Mouse (Mus musculus) ES-Bruce4 (cell line): ENCODE data around the gene Msl3. TPM values are rescaled to one million over a fixed set of nuclear protein-coding genes. Genes with fewer than 3 reads are reported as not detected.
"Not testable (repeated sequence)": the region's sequence is repeated elsewhere in the genome, so short reads cannot be mapped to it uniquely, and the experiment has no call there.

Experiments
- H3K27ac ChIP-seq: 2 replicates; pipeline ENCODE4 v1.5.1; 2012; ENCODE audit warnings: low read length, inconsistent platforms; ENCODE audit not compliant: insufficient read depth
- H3K27me3 ChIP-seq: 2 replicates; pipeline ENCODE4 v1.6.1; 2012; ENCODE audit warnings: mild to moderate bottlenecking, low read length, inconsistent platforms; ENCODE audit not compliant: control insufficient read depth, poor library complexity, insufficient read depth, severe bottlenecking
- H3K36me3 ChIP-seq: 2 replicates; pipeline ENCODE4 v1.6.1; 2012; ENCODE audit warnings: inconsistent platforms, mild to moderate bottlenecking, low read length, moderate library complexity; ENCODE audit not compliant: control insufficient read depth, poor library complexity, insufficient read depth, severe bottlenecking
- H3K4me1 ChIP-seq: one replicate; pipeline ENCODE4 v1.8.1; 2011; ENCODE audit warnings: low read length; ENCODE audit not compliant: control insufficient read depth, insufficient read depth
- H3K4me3 ChIP-seq: 2 replicates; pipeline ENCODE4 v1.5.1; 2011; ENCODE audit warnings: low read depth, mild to moderate bottlenecking, low read length
- H3K9ac ChIP-seq: 2 replicates; pipeline ENCODE4 v1.6.1; 2012; ENCODE audit warnings: low read depth, mild to moderate bottlenecking, inconsistent platforms; ENCODE audit not compliant: poor library complexity, severe bottlenecking
- H3K9me3 ChIP-seq: replicated peaks from 2 replicates; pipeline ENCODE4 v1.6.1; 2012; ENCODE audit warnings: mild to moderate bottlenecking, low read length, inconsistent platforms; ENCODE audit not compliant: control insufficient read depth, poor library complexity, insufficient read depth, severe bottlenecking
- CTCF ChIP-seq: IDR thresholded peaks from one replicate; pipeline ENCODE4 v1.8.1; 2011; ENCODE audit warnings: low read depth, low read length
- EP300 ChIP-seq: IDR thresholded peaks from 2 replicates; pipeline ENCODE4 v1.6.1; 2011; ENCODE audit warnings: low read depth, low read length; ENCODE audit not compliant: insufficient read depth
- POLR2A ChIP-seq: IDR thresholded peaks from one replicate; pipeline ENCODE4 v1.8.1; 2011; ENCODE audit warnings: low read length; ENCODE audit not compliant: insufficient read depth
- polyA plus RNA-seq: library from polyadenylated mRNA; stranded (reverse); fragments of >200 nt; gene quantifications from 2 replicates; pipeline ENCODE4 v1.2.4, GENCODE M21; 2011; ENCODE audit warnings: low read depth; ENCODE audit not compliant: missing spikeins, insufficient read depth, insufficient read length

Gene Msl3
- polyA plus RNA-seq, 1 experiment, result 14.0 TPM

- TF ChIP-seq EP300, result no peak
- TF ChIP-seq CTCF, result no peak
- TF ChIP-seq POLR2A, result no peak
- Histone ChIP-seq H3K9me3 (no peaks in the 10 kb centered on the region), H3K27me3 (no peaks in the 10 kb centered on the region), H3K4me1 (no peaks in the 10 kb centered on the region), H3K27ac (no peak overlapping the region), H3K36me3 (peaks cover 2% of the 10 kb centered on the region; the same call in 1 of the 2 replicates), H3K9ac (no peak overlapping the region), H3K4me3 (no peak overlapping the region)
Measured at GRCm38 (mm10) chrX:168663982-168664689, 9.6 kb downstream of the Msl3 start.

DNA sequence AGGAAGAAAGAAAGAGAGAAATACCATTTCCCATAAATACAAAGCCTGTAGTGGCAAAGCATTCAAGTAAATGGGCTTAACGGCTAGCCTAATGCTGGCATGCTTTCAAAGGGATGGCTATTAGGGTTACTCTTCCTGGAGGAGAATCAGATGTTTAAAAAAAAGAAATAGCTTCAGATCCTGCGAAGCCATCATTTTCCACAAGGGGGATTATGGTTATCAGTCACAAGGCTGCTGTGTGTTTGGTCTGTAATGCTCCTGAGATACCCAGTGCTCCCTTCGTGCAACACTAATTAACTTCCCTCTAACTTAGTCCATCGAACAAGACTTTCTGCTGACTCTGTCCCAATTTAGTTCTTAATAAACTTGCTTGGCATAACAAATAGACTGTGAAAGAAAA lies 13.5 kb downstream of the Msl3 start:
- Histone ChIP-seq H3K27me3 (no peaks in the 10 kb centered on the region), H3K9me3 (no peaks in the 10 kb centered on the region), H3K4me3 (no peak overlapping the region), H3K27ac (no peak overlapping the region), H3K4me1 (no peaks in the 10 kb centered on the region), H3K36me3 (no peaks in the 10 kb centered on the region), H3K9ac (no peak overlapping the region)
- TF ChIP-seq CTCF, result no peak
- TF ChIP-seq POLR2A, result no peak
- no peak for TF ChIP-seq EP300

DNA sequence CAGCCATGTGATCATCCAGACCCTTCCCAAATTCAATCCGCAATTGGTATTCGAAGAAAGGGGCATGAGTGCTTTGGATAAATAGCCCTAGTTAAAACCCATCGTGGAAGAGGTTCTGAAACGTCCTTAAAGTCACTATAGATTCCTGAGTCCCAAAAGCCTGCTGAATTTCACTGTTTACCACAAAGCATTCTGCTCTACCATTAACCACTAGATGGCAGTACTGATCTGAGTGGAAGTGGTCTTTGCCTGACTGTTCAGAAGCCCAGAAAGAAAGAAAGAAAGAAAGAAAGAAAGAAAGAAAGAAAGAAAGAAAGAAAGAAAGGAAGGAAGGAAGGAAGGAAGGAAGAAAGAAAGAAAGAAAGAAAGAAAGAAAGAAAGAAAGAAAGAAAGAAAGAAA lies 13.9 kb downstream of the Msl3 start:
- H3K4me3 ChIP-seq, H3K4me1 ChIP-seq, H3K9me3 ChIP-seq, H3K36me3 ChIP-seq, H3K27me3 ChIP-seq, H3K9ac ChIP-seq, H3K27ac ChIP-seq: not testable (repeated sequence)

DNA sequence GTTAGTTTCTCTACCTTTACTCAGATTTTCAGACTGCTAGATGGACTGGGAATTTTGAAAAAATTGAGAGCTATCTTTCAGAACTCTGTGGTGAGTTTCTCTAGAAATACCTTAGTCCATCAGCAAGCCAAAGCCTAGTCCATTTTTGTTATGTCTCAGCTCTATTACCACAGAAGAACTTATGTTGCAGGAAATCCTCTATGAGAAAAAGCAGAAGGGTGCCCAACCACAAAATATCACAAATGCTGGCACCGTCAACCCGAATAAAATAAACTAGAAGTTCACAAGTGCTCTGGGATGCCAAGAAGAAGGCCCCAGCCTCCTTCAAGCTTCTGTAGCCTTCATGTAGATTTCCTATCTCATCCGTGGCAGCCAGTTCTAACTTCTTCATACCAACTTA lies 14.4 kb downstream of the Msl3 start:
- Histone ChIP-seq H3K4me1 (no peaks in the 10 kb centered on the region), H3K9ac (no peak overlapping the region), H3K27me3 (no peaks in the 10 kb centered on the region), H3K36me3 (no peaks in the 10 kb centered on the region), H3K4me3 (no peak overlapping the region), H3K9me3 (no peaks in the 10 kb centered on the region), H3K27ac (no peak overlapping the region)
- TF ChIP-seq EP300 (no peak), CTCF (no peak), POLR2A (no peak)

GRCm38 (mm10) chrX:168657795-168658194 lies 15.9 kb downstream of the Msl3 start:
- H3K27me3 ChIP-seq, result no peaks in the 10 kb centered on the region
- TF ChIP-seq CTCF (no peak), POLR2A (no peak), EP300 (no peak)
- no peaks in the 10 kb centered on the region for H3K36me3 ChIP-seq
- H3K4me3 ChIP-seq, result no peak overlapping the region
- no peak overlapping the region for H3K27ac ChIP-seq
- no peak overlapping the region for H3K9ac ChIP-seq
- H3K4me1 ChIP-seq, result no peaks in the 10 kb centered on the region
- H3K9me3 ChIP-seq, result no peaks in the 10 kb centered on the region

GRCm38 (mm10) chrX:168649336-168649735 lies 24.4 kb downstream of the Msl3 start:
- TF ChIP-seq EP300 (no peak), POLR2A (no peak), CTCF (no peak)
- no peak overlapping the region for H3K4me3 ChIP-seq
- H3K36me3 ChIP-seq, result no peaks in the 10 kb centered on the region
- no peak overlapping the region for H3K9ac ChIP-seq
- H3K27me3 ChIP-seq, result no peaks in the 10 kb centered on the region
- H3K9me3 ChIP-seq, result no peaks in the 10 kb centered on the region
- H3K27ac ChIP-seq, result no peak overlapping the region
- no peaks in the 10 kb centered on the region for H3K4me1 ChIP-seq
